Mouse (Mus musculus) ovary, postnatal 36 days (tissue): ENCODE results near the gene Pcsk5.
A peak's percentile ranks its signal among the peaks of the same experiment; 100 is the strongest.

Experiments
- DNase-seq: peaks from one replicate; pipeline ENCODE4 v3.0.0; 2022; ENCODE audit warnings: low spot score, mixed read lengths

Pcsk5 gene

DNA sequence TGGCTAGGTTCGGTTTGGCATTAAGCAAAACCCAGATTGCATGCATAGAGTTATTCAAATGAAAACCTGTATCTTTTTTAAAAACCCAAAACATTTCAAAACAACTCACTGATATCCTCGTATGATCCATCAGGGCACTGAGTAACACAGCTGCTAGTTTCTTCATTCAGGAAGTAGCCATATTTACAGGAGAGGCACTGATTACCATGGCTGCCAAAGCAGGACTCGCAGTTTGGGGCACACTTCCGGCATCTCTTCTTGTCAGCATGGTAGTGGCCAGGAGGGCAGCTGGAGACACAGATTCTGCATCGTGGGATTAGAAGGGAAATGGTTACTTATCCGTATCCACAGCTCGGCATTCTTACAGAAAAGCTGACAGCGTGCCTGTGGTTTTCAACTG lies 265.1 kb downstream of the Pcsk5 start:
- no peak for DNase-seq

DNA sequence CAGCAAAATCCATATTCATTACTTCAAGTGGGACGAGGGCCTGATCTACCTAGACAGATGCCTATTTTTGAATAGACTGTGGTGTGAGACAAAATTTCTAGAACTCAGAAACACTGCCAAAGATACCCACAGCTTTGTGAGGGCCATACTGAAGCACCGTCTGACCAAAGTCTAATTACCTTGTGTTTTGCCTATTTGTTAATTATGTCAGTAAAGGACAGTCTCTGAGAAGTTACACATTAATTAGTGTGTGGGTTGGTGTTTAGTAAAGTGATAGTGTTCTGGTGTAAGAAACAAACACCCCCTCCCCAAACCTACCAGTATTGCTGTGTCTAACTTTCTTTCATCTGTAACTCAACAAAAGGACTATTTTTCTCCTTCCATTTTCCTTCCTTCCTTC lies 266.5 kb downstream of the Pcsk5 start:
- DNase-seq: no peak

DNA sequence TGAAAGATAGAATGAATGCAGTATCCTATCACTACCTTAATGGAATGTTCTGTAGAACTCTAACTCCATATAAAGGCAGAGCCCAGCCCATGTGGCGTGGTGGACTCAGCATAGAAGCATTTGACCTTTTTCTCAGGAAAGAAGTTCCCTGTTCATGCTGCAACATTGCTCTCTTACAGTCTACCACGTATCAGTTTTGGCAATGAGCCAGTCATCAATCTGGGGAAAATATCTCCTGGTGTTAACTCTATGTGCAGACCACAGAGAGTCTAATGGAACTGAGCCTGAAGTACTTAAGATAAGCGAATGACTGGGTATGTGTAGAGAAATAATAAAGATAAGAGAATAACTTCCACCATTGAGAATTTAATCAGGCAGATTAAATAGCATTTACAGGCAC lies 270.2 kb downstream of the Pcsk5 start:
- no peak for DNase-seq

DNA sequence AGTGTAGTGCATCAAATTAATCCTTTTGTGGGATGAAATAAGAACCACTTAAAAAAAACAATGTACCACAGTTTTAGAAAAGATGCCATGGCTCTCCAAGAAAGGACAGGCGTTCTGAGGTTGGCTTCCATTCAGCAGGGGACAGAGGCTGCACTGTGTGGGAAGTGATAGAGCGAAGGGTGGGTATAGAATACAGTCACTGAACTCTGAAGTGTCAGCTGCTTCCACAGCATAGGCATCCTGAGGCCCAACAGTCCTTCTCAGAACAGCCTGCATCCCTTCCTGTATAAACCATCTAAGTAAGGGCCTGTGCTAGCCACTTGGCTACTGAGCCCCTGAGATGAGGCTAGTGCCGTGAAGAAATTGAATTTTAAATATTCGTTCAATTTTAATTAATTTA lies 271.3 kb downstream of the Pcsk5 start:
- DNase-seq: no peak

DNA sequence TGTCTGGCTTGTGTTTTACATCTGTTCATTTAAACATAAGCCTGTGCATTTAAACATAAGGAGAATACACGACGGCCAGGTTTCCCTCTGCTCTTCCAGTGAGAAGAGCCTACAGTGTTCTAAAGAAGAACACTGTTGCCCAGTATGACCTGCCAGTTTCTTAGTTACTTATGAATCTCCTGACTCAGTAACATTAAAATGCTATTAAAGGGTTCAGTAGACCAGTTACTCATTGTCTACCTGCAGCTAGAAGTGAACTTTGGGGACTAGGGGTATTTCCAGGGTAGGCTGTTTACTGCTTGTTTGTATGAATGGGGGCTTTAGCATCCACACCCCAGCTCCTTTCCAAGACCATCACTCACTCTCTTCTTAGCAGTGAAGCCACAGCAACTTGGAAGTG lies 278.7 kb downstream of the Pcsk5 start:
- DNase-seq: no peak

DNA sequence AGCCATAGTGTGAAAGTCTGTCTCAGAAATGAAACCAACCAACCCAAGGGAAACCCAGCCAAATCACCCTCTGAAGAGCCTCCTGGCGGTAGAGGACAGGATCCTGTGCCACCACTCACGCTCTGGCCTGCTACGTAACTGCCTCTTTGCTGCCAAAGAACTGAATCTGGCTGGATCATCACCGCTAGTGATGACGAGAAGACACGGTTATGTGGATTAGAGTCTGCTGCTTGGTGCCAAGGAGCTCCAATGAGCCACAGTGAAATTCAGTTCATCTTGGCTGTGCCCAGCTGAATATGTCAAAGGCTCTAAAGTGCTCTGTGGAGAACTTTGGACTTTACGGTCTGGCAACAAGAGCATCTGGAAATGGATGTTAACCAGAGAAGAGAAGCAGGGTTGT lies 282.3 kb downstream of the Pcsk5 start:
- no peak for DNase-seq

DNA sequence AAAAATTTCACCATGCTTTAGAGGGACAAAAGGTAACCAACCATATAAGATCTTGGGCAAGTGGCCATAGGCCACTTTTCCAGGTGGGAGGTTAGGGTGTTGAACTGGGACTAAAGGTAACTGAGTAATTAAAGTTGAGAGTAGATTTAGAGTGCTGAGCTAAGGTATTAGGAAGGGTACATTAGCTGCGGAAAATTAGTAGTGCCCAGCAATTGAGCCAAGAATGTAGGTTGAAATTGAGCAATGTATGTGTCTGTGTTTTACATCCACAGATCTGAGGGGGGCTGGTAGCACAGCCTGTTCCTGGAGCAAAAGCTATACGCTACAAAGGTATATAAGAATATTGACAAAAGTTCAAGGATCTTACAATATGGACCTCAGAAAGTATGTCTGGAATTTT lies 282.9 kb downstream of the Pcsk5 start:
- no peak for DNase-seq

DNA sequence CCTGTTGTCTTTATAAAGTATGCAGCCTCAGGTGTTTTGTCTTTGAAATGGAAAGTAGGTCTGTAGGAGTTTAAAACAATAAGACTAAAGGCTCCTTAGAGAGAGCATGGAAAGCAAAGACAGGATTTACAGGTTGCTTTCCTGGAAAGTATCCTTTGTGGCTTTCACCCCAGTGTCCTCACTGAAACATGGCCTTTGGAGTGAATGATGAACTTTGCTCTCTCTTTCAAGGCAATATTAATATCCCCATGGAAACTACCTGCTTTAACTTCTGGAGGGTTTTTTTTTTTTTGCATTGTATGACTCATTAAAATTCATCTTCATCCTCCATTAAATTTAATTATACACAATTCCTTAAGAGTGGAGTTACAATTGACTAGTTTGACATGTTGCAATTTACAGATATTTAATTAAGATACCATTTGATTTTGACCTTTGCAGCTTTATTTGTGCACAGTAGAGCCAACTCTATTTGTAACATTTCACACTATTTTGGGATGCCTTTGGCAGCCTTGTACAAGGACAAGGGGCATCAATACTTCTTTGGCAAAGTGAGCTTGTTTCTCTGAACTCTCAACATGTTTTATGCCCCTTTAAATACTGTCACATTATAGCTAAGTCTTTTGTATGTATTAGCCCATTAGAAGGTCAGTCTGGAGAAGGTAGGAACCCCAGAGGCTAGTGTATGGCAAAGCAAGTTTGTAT lies 283.9 kb downstream of the Pcsk5 start:
- DNase-seq: no peak

DNA sequence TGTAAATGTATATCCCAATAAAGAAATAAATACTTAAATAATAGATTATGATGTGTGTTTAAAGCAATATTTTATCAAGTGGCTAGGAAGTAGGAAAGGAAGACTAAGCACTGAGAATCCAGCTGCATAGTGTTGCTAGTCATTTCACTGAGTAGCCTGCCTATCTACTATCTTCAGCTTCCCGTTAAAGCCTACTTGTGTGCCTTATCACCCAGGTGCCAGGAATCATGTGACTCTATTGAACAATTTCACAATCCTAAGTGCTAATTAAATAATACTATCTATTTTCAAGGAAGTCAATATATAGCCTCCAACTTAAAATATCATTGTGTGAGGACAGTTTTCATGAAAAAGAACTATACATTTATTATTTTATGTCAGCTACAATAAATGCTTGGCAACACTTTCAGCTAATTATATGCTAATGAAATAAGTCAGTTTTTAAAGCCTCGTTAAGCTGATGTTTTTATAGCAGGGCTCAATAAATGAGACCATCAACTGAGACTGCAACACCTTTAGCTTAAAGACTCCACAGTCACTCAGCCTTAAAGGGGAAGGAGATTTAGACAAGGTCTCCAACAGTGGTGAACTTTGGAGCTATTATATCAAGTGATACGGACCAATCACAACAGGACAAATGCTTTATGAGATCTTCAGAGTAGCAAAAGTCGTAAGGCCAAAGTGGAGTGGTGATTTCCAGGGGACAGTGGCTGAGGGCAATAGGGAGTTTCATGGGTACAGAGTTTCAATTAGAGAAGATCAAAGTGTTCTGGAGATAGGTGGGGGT lies 308.5 kb downstream of the Pcsk5 start:
- no peak for DNase-seq

DNA sequence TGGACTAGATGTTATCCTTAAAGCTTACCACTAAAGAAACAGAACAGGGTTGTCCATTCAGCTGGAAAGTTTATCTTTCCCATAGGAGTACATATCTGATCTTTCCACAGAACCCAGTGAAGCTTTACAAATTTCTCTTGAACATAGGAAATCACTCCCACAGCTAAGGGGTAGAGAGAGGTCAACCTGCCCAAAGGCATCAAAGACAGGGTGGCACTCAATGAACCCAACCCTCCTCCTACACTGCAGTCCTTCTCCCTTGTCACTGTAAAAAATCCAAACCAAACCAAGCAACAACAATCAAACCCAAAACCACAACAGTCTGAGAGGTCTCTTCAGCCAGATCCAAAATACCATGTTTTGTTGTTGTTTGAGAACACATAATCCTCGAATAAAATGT lies 311.9 kb downstream of the Pcsk5 start:
- no peak for DNase-seq

DNA sequence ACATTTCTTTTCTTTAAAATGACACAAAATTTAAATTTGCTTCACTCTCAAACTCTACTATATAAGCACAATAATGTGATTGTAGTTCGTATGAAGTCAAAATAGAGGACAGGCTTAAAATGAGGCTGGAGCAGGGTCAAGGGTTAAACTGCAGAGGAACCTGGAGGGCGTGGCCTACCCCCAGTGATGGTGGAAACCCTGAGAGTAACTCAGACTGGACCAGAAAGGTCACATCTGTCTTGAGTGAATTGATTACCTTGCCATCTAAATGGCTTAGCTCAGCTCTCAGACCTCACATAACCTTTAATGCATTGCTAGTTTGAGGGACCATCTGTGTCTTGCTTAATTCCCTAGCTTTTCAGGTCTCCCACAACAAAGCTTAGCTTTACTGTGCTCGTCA lies 323.0 kb downstream of the Pcsk5 start:
- DNase-seq: no peak

DNA sequence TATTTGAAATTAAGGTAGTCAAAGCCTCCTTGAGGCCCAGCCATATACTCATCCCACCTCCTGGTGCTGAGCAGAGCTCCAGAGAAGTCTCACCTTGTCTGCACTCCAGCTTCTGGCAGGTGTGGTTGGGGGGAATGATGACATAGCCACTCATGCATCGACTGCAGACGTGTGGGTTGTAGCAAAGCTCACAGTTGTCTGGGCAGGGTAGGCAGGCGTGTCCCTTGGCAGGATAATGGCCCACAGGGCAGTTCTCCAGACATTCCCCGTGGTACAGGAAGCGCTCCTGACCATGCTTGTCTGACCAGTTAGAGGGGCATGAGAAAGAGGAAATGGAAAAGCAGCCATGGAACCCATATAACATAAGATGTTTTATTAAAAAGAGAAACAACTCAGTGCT lies 326.1 kb downstream of the Pcsk5 start:
- DNase-seq: no peak

DNA sequence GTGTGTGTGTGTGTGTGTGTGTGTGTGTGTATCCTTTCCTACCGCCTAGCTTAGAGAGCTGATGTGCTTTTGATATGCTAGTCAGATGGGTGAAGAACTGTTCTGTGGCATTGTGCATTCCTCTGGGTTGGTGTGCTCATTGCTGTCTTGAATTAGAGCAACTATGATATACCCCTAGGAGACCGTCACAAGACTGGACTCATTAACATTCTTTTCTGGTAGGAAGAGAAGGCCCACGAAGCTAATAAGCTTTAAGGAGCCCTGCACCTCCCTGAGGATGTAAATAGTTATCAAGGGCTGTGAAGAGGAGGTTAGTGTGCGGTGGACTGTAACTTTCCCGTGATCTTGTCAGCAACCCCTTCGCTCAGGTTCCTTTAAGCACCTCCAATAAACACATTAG lies 333.2 kb downstream of the Pcsk5 start:
- DNase-seq: no peak

DNA sequence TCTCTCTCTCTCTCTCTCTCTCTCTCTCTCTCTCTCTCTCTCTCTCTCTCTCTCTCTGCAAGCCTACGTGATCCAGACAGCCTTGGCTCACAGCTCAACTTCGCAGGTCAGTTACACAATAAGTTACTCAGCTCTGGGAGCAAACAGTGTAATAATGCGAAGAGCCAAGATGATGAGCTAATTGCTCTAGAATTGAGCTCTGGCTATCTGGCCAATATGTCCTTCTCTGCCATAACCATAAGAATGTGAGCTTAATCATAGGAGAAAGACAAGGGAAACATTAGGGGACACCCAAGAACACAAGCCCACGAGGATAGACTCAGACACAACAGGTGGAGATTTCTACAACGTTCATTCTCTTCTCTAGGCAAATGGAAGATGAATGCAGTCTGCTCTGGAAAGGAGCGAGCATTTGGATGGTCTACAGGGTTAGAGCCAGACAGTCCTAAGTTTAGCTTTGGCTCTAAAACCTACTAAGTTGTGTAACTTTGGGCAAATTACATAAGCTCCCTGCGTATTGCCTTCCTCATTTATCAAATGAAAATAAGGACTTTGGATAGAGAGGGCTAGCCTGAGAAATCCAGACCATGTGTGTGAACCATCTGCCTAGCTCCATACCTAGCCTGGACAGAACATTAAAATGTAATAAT lies 338.7 kb downstream of the Pcsk5 start:
- peak; percentile 6 for DNase-seq

DNA sequence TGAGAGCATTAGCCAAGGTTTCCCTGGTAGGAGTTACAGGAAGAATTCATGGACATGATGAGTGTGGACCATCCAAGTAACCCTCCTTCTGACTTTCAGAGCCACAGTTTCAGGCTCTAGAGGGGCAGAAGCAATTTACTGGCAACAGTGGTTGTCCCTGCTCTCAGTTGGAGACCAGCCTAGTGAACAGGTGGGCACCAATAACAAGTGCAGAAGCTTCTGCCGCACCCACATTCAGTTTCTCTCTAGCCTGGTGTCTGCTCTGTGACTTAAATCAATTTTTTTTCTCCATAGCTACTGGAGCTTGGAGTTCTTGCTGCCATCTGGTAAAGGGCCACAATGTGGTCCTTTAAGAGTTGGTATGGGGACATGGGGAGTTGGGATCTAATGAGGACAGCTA lies 341.3 kb downstream of the Pcsk5 start:
- DNase-seq: no peak

DNA sequence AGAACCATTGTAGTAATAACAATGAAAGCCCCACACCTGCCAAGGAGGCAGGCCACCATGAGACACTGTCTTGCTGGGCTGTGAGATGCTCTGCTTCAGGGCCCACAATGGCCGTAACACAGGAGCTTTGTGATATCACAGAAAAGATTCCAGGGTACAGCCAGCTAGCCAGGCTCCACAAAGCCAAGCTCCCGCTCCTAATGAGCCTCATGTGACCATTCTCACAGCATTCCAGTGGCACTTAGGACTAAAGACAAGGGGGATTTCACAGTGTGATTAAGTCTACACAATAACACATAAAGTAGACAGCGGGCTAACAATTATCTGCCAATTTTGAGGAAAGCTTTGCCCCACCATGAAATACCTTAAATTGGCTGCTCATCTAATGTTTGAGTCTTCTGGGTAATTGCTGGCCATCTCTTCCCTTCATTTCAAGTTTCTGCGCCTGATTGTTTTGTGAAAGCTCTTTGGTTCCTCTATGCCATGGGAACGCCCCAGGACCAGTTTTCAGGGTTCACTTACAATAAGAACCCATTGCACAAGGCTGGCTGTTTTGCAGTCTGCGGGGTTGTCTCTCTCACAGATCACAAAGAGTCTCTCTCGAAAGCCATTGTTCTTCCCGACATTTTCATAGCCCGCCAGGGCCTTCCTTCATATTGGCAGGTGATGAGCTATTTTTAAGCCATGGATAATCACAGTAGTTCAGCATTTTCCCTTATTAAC lies 345.4 kb downstream of the Pcsk5 start:
- no peak for DNase-seq

DNA sequence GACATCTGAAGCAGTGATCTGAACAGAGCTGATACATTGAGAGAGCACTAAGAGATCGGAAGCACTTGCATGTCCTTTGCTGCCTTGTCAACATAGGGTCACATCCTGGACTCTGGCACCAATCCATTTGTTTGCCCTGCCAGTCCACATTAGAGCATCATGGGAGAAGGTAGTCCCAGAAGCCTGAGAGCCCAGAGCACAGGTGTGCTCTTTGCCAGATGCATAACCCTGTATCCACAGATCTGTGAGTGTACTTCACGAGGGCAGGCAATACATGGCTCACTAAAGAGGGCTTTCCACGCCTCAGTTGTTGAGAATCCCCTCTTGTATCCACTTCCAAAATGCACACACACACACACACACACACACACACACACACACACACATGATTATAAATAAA lies 346.1 kb downstream of the Pcsk5 start:
- no peak for DNase-seq

DNA sequence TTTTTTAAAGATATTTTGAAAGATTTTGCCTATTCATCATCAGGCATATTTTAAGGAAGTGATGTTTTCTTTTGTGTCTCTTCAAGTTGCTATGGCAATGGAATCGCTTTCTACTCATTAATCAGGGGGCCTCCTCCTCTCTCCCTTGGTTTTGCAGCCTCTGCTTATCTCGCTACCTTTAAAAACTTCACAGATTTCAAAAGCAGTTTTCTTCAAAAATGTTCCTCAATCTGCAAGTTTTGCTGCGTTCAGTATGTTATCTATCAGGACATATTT lies 347.6 kb downstream of the Pcsk5 start:
- no peak for DNase-seq

DNA sequence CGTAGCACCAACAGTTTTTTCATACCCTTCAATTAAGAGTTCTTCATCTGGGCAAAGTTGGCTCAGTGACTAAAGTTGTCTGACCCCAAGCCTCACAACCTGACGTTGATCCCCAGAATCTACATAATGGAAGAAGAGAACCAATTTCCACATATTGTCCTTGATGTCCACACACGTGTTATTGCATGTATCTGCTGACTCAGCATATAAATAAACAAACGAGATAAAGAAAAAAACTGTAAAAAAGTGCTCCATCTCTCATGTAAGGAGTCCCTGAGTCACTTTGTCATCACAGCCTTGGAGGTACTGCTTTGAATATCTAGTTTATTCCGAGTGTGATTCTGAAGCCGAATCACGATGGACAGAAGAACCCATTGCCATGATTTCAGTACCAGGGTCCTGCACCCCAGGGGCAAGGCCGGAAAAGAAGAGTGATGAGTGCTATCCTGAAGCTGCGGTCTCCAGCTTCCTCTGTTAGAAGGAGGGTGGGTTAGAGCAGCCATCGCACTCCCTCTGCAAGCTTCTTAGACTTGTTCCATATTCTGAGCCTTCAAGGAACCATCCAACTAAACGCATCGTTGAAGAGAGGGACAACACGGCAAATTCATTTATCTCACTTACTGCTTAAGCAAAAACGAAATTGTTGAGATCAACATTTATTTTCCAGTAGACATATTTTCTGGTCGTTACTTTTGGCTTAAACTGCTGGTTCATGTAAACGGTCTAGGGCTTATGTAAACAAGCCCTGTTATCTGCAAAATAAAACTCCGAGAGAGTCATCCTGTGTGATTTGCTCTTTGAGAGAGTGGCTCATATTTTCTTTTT lies 348.2 kb downstream of the Pcsk5 start:
- no peak for DNase-seq

DNA sequence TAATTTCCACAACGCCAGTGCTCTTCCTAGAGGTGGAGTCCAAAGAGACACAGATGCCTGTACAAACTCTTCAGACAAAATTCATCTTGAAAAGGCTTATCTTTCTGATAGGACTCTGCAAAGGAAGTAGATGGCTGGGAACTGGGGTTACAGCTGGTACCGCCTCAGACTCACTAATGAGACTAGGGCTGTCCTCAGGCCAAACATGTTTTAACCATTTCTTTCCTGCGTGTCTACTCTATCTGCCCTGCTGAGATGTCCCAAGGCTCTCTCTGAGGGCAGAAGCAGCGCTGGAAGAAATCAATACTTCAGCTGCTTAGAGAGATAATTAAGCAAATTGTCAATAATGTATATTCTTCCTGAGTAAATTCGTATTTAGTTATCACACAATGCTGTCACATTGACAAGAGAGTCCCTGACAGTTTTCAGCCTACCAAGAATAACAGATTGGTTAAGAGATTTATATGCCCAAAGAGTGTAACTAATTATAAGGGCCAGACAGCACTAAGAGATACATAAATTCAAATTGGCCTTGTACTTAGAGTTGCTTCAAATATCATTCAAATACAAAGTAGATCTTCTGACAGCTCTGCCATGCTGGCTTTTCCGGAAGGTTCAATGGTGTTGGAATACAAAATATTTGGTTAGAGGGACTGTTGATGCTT lies 355.2 kb downstream of the Pcsk5 start:
- no peak for DNase-seq

DNA sequence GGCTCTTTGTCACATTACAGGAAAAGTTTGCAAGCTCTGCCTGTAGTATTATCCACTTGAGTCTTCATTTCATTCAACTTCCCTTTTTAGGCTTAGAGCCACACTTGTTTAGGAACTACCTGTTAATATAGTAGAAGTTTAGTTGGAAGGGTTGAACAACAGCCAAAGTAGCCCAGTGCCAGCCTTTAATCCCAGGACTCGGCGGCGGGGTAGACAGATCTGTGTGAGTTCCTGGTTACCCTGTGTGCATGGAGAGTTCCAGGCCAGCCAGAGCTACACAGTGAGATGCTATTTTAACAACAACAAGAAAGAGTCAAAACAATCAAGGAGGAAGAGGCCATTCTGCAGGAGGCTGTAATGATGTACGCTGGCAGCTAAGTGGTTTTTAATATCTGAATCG lies 358.0 kb downstream of the Pcsk5 start:
- DNase-seq: no peak

DNA sequence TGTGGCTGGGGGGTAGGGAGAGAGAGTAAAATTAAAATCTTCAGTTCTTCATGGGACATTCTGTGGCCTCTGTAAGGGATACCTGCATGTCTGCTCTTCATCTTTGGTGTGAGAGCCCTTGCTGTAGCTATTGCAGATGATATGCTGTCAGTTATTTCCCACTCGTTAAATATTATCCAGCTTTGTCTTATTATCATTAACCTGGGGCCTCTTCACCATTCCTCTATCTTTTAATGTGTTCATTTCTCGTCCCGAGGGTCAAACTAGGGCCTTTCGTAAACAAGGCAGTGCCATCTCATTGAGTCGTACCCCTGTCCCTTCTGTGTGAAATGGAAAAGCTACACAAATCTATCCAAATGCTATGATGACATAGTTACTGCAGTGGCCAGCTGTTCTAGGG lies 361.4 kb downstream of the Pcsk5 start:
- no peak for DNase-seq
